Mouse (Mus musculus) adrenal gland, adult 8-10 months (tissue): Measurements from ENCODE around the gene Lims1. TPM values are rescaled to one million over a fixed set of nuclear protein-coding genes. Genes with fewer than 3 reads are reported as not detected.

Source experiments
- DNase-seq: peaks from one replicate; pipeline ENCODE4 v3.0.0; 2022
- total RNA-seq, 4 experiments: library from RNA; stranded (reverse); gene quantifications; 2 replicates each; pipeline ENCODE4 v1.2.4; 2022

The Lims1 gene
- total RNA-seq, 4 experiments from 2014 or later = 47.0 to 58.9 (median 49.3) TPM

DNA sequence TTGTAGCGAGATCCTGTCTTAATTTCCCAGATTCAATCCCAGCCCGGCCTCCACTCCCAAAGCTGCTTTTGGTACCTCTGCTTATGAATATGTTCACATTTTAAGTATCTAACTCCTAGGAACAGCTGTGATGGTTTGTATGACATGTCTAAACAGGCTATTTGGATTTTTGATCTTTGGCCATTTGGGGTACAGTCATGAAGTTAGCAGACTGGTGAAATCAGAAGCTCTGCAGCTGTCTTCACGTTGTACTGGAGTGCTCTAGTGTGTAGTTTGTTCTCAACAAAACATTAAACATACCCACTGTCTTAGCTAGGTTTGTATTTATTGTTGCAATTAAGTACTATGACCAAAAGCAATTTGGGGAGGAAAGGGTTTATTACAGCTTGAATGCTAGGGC is 63.7 kb downstream of the Lims1 start:
- no peak for DNase-seq

DNA sequence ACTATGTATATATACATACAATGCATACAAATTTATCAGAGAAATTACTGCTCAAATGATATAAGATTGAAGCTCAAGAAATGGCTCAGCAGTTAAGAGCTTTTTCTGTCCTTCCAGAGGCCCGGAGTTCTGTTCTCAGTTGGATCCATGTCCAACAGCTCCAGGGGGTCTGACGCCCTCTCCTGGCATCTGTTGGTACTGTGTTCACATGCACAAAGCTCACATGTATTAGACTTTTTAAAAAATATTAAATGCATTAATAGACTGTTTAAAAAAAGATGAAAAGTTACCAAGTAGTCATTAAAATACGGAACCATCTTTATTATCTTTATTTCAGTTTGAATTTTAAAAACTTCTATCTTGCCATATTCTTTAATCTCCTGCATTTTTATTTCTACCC is 65.4 kb downstream of the Lims1 start:
- no peak for DNase-seq

DNA sequence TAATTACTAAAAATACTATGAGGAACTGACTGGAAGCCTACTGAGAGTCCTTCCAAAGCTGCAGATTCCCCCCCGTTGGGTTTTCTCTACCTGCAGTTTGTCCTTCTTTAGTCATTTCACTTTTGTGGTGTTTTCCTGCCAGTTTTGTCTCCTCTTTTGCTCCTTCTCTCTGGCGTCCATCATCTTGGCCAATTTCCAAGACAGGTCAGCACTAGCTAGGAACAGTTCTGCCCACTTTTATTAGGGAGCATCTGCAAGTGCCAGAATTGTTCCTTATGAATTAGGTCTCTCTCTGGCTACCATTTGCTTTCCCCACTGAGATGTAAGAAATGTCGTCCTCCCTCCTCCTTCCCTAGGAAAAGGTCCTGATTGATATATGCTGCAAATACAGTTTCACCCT is 65.9 kb downstream of the Lims1 start:
- DNase-seq = no peak

DNA sequence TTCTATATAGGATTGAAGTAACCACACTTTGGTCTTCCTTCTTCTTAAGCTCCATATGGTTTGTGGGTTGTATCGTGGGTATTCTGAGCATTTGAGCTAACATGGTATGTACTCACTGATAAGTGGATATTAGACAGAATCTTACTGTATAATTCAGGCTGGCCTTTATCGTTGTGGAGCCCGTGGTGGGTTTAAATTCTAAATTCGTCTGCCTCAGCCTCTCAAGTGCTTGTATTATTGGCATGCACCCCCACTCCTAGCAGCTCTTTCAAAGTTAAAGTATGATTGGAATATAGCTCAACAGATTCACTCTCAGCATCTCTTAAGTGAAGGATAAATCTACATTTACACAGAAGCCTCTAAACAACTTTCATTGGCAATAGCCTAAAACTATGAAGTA is 69.2 kb downstream of the Lims1 start:
- no peak for DNase-seq

DNA sequence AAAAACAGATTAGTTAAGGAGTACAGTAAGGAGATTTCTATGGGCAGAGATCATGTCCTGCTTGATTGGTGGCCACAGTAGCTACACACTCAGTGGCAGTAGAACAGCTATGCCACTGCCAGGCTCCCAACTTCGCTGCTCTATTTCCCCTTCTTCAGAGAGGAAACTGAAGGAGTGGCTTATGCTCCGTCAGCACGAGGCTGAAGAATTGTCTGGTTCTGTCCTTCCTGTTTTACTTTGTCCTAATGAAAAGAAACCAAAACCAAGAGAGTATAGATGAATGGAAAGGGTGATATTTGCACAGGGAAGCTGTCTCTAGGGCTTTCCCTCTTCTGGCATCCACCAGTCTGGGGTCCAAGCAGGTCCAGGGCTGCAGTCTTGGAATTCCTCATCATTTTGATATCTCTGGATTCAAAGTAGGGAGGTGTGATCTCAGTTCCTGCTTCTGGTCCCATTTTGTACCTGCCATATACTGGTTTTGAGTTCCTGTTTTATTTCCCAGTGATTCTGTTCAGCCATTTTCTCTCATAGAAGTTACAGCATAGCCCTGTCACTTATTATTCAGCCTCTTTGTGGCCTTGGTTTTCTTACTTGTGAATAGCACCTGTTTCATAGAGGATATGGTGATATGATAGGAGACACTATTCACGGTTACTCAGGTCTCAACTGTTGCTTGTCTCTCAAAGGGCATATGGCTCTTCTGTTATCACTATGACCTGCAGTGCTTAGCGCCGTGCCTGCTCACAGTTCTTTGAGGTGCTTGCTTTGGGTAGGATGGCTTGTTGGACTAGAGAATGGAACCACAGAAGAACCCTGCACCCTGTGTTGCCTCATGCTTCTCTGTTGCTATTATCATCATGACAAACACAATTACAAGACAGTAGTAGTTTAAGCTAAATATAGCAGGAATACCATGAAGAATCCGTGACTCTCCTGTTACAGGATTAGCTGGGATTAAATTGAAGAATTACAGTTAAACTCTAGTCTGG is 70.1 kb downstream of the Lims1 start:
- DNase-seq = no peak

DNA sequence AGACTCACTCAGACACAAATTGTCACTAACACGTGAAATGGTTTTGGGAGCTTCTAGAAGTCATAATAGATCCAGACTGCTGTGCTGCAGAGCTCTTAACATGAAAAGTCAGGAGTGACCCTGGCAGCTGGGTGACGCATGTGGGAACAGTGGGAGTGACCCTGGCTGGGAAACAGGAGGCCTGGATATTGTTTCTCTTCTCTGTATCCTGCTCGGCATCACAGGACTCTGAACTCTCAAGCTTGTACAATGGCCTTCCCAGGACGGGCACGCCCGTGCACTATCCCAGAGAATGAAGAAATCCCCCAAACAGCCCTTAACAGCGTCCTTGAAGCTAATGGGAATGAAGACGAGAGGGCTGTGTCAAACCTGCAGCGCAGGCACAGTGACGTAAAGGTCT is 70.9 kb downstream of the Lims1 start:
- DNase-seq = peak; percentile 81

DNA sequence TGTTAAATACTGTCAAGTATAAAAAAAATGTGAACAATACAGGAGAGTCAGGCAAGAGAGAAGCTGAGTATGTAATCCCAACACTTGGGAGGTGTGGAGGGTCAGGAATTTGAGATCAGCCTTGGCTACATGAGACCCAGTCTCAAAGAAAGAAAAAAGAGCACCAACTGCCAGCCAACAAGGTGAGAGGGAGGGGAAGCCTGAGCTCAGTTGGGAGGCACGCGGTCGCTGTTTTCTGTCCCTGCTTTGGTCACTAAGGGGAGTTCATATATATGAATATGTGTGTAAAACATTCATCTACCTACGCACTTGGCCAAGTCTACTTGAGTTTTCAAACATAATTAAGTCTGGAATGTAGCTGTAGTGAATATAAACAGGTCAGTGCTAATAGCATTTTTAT is 72.0 kb downstream of the Lims1 start:
- no peak for DNase-seq

DNA sequence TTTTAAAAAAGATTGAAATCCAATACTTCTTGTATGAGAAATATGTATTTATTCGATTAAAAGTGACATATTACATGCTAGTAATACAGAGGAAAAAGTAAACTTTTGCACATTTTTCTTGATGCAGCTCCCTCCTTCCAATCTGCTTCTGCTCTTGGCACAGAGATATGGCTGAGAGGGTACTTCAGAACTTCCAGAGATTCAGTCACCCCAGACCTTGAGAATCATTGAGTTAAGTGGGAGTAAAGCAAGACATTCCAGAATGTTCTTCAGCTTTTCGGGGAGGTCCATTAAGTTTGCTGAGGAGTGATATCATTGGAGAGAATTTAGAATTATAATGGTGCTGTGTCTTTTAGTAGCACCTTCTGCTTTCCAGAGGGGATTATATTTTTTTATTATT is 72.5 kb downstream of the Lims1 start:
- DNase-seq = no peak

DNA sequence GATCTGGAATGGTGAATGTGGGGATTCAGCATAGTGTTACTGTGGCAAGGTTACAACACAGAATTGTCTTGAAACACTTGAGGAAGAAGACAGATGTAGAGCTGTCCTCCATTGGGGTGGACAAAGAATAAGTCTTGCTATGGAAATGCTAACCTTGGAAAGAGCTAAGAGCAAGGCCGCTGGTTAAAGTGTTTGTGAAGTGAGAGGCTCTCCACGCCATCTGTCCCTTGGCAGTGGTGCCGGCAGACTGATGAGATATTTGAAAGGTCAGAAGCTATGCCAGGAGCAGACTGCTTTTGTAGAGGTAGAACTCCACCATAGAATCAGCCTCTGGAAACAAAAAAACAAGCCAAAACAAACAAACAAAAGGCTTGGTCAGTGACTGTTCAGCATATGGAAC is 73.3 kb downstream of the Lims1 start:
- DNase-seq = peak; percentile 33

DNA sequence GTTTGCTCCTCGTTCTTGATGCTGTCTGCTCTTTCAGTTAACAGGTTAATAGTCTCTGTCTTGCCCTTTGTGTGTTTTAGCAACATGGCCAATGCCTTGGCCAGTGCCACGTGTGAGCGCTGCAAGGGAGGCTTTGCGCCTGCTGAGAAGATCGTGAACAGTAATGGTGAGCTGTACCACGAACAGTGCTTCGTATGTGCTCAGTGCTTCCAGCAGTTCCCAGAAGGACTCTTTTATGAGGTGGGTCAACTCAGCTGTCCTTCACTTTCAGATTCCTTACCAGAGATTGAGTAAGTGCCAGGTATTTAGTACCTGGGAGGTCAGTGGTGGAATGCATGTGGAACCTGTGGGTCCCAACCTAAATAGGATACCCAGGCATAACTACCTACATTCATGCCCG is 75.7 kb downstream of the Lims1 start:
- DNase-seq = no peak

DNA sequence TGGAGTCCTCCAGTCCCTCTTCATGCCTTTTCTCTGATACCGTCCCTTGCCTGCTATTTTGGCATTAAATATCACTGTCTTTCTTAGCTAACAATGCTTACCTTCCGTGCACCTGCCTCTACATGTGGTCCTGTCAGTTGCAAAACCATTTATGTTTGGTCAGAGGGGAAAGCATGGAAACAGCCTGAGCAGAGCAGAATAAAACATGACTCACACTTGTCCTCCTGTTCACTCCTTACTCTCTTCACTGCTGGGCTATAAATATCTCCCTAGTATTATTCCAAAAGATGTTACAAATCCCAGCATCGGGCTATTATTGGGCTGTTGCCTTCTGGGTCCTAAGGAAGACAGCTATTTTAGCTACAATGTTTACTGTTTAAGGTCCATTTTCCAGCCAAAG is 78.6 kb downstream of the Lims1 start:
- DNase-seq = no peak

DNA sequence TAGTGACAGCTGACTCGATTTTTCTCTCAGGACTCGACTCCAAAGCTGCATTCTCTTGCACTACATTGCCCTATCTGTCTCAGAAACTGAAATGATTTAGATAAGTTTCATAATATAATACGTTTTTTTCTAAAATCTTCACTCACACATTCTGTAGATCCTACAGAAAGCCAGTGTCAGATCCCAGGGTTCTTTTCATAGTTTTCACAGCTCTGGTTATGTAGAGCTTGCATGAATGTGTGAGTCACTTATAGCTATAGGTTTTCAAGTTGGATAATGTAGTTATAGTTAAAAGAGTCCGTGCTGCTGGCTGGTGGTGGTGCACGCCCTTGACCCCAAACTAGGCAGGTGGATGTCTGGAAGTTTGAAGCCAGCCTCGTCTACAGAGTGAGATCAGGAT is 81.4 kb downstream of the Lims1 start:
- DNase-seq = no peak

DNA sequence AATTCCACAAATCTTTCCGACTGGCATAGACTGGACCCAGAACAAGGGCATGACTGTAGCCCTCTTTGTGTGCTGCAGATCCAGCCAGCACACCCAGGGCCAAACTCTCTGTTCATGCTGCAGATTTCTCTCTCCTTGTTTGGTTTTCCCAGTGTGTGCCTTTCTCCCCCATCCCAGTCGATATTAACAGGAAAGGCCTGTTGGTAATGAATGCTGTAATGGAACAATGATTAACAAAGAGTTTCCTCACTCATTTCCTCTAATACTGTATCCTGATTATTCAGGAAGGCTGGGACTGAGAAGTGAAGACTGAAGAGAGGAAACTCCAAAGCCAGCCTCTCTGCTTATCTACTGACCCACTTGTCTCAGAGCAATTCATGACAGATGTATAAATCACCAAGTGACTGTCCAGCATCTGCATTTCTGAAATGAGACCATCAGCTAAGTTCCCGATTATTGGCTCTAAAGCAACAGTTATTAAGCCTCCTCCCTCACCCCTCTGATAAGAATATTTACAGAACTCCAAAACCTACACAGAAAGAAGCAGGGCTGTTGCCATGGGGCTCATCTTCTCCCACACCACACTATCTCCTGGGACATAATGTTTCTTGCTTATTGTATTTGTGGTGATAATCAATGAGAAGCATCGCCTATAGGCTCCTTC is 82.2 kb downstream of the Lims1 start:
- DNase-seq = no peak

DNA sequence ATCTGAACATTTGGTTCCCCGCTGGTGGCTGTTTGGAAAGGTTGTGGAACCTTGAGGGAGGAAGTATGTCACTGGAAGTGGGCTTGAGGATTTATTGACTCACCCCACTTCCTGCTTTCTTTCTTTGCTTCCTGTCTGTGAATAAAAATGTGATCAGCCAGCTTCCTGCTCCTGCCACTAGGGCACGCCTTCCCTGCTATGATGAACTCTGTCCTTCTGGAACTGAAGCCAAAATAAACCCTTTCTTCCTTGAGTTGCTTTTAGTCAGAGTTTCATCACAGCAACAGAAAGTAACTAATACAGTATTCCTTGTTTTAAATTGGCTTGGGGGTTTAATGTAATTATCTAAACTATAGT is 82.7 kb downstream of the Lims1 start:
- DNase-seq = no peak

DNA sequence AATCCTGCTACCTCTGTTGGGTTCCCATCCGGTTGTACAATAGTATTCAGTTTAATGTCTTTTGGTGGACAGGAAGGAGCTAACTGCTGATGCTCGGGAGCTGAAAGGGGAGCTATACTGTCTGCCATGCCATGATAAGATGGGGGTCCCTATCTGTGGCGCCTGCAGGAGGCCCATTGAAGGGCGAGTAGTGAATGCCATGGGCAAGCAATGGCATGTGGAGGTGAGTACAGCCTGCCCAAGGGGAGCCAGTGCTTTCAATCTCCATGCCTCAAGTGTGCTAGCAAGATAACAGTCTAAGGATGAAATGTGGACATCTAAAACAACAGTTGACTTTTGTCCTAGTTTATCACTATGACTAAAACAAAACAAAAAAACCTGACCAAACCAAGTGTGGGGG is 89.1 kb downstream of the Lims1 start:
- DNase-seq = no peak

DNA sequence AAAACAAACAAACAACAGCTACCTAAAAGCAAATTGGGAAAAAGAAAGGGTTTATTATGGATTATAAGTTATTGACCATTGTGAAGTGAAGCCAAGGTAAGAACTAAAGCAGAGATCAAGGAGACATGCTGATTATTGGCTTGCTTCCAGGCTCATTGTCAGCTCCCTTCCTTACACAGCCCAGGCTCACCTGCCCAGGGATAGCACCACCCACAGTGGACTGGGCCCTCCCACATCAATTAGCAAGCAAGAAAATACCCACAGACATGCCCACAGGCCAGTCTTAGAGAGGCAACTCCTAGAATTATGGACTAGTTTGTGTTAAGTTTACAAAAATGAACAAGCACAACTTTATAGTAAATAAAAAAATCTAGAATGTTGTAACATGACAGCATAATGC is 89.6 kb downstream of the Lims1 start:
- DNase-seq = no peak

DNA sequence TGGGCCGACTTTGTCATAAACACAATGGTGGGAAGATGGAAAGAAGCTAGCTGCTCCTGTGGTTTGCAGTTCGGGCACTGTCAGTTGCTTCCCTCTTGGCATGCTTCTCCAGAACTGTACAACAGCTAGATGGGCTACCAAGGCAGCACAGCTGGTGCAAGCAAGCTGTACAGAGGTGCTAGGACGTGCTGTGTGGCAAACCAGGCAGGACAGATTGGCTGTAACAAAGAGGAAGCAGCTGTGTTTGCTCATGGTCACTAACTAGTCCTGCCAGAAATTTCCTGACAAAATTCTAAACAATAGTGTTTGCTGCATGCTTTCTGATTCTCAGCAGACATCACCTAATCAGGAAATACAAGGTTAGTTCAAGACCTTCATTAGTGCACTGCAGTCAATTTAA is 93.4 kb downstream of the Lims1 start:
- no peak for DNase-seq

DNA sequence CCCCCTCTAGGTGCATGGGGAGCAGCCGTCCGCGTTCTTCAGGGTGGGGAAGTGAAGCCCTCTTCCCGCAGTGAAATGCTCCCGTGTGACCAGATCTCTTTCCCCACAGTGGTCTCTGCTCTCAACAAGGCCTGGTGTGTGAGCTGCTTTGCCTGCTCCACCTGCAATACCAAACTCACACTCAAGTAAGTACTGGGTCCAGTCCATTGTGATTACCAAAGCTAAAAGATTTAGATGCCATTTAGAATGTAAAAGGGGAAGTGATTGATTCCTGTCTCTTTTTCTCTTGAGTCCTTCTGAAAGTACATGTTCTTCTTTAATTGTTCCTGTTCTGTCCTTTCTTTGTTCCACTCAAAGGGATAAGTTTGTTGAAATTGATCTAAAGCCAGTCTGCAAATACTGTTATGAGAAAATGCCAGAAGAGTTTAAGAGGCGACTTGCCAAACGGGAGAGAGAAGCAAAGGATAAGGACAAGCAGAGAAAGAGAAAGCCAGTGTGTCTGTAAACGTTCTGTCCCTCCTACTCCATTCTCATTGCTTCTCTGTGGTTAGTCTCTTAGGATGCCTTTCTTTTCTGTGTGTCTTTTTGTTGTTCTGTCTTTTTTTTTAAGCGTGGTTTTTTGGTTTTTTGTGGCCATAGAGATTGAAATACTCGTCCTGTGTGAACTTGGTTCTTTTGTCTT is 95.2 kb downstream of the Lims1 start:
- no peak for DNase-seq

DNA sequence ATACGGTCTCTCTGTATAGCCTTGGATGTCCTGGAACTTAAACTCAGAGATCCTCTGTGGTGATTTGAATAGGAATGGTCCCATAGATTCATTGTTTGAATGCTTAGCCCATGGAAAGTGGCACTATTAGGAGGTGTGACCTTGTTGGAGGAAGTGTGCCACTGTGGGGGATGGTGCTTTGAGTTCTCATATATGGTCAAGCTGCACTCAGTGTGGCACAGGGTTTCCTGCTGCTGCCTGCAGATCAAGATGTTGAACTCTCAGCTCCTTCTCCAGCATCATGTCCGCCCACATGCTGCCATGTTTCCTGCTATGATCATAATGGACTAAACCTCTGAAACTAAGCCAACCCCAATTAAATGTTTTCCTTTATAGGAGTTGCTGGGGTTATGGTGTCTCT is 104.7 kb downstream of the Lims1 start:
- no peak for DNase-seq

DNA sequence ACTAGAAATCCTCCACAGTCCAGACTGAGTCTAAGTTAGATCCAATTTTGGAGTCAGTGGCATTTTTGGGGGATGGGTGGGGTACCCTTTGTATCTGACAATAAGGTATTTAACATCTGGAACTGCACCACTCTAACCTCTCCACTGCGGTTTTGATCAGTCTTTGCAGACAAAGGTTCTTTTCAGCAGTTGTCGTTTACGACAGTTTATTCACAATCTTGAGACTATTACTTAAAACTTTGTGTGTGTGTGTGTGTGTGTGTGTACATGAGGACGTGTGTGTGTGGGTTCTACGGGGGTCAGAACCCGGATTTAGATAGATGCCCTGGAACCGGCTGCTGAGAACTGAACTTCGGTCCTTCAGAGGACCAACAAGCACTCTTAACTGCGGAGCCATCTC is 122.6 kb downstream of the Lims1 start:
- no peak for DNase-seq

DNA sequence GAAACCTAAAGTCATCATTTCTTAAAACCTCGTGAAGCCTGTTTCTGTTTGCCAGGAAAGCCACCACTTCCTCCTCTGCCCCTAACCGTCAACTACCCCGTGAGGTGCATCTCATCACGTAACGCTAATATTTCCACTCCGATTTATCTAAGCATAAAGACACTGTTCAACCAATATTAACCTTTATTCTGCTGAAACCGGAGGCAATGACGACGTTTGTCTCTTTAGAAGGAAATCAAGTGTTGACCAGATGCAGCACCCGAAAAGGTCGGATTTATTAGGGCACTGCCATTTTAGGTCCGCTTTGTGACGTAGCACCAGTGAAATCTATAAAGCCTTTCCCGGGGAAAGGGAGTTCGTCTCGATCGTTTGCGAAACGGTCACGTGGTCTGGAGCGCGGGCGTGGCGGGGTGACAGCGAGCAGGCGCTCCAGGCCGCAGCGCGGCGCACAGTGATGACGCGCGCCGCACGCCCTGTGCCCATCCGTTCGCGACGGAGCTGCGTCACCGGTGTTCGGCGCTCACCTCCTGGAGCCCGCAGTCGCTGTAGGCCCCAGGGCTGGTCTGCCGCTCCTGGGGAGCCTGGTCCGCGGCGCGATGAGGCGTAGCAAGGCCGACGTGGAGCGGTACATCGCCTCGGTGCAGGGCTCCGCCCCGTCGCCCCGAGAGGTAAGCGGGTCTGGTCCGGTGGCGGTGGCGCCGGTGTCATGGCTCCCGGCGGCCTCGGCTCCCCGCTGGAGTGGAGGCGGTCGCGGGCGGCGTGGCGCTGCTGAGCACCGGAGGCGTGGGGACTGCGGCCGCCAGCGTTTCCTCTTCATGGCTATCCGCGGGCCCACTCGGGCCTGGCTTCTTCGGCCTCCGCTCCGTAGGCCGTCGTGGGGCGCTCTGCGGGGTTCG is 123.4 kb downstream of the Lims1 start, which contains the start of gene Ranbp2:
Ranbp2 (plus strand) TSS at position 537 of the 896 bp plus-strand sequence.
- DNase-seq = peak; percentile 97

DNA sequence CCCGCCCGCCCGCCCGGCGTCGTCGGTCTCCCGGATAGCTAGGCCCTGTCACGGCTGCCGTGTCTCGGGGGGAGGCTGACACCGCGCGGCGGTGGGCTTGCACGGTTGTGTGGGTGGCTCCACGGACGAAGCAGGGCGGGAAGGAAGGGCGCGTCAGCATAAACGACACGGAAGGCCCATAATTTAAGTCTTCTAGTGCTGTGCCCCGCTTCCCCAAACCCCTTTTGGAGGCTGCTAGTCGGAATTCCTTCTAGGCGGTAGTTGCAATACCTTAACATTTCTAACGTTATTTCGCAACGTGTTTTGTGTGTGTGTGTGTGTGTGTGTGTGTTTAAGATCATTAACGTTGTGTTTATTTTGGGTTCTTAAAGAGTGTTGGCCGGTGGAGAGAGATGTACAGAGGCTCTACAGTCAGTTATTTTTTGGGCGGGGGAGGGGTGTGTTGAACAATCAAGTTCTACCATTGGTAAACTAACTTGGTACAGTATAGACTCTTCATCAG is 124.1 kb downstream of the Lims1 start:
- no peak for DNase-seq
